Mouse (Mus musculus) splenic B cell, adult 2 months (primary cell): ENCODE measurements around the gene Wbp11.

Source experiments
- DNase-seq: peaks from one replicate; pipeline ENCODE4 v3.0.0-alpha.2; 2011; ENCODE audit warnings: low read depth, low spot score
- H3K27me3 ChIP-seq: 2 replicates; pipeline ENCODE4 v1.6.1; 2012; ENCODE audit warnings: mild to moderate bottlenecking, low read length, moderate library complexity, mixed read lengths; ENCODE audit not compliant: control insufficient read depth, poor library complexity, insufficient read depth, severe bottlenecking
- H3K36me3 ChIP-seq: 2 replicates; pipeline ENCODE4 v1.6.1; 2012; ENCODE audit warnings: mild to moderate bottlenecking, low read length, moderate library complexity, mixed read lengths; ENCODE audit not compliant: control insufficient read depth, poor library complexity, insufficient read depth, severe bottlenecking

Gene Wbp11

DNA sequence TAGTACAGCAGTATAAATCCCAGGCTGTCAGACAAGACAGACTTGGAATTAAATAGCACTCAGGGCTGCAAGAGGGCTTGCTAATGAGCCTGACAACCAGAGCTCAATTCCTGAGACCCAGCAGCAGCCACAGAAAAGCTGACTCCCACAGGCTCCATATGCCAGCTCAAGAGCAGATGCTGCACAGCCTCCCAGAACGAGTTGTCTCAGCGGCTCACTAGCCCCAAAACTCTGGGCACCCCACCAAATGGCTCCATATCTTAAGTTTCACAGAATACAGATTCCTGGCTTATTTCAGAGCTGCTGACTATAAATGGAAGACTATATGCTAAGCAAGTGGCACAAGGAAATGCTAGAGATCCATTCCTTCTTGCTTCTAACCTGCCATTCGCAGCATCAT, 10.5 kb downstream of the Wbp11 start:
- Histone ChIP-seq H3K36me3 (peaks cover 19% of the 10 kb centered on the region), H3K27me3 (no peaks in the 10 kb centered on the region)
- DNase-seq, result no peak

DNA sequence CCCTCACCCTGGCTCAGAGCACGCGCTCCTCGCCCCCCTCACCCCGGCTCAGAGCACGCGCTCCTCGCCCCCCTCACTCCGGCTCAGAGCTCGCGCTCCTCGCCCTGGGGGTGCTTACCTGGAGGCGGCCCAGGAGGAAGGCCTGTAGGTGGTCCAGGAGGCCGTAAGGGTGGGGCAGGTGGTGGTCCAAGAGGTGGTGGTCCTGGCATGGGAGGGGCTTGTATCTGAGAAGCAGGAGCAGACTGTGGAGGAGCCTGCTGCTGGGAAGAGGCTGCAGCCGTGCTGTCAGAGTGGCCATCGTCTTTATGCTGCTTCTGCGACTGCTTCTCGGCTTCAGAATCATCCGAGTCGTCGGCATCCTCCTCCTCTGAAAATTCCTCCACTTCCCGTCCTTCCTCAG, 11.2 kb downstream of the Wbp11 start:
- no peak for DNase-seq
- Histone ChIP-seq H3K27me3 (no peaks in the 10 kb centered on the region), H3K36me3 (peaks cover 17% of the 10 kb centered on the region)

GRCm38 (mm10) chr6:136815381-136815780, 12.7 kb downstream of the Wbp11 start:
- DNase-seq, result no peak
- Histone ChIP-seq H3K36me3 (peaks cover 15% of the 10 kb centered on the region), H3K27me3 (no peaks in the 10 kb centered on the region)

GRCm38 (mm10) chr6:136813117-136813516, 14.9 kb downstream of the Wbp11 start:
- Histone ChIP-seq H3K36me3 (peaks cover 12% of the 10 kb centered on the region), H3K27me3 (no peaks in the 10 kb centered on the region)
- no peak for DNase-seq

DNA sequence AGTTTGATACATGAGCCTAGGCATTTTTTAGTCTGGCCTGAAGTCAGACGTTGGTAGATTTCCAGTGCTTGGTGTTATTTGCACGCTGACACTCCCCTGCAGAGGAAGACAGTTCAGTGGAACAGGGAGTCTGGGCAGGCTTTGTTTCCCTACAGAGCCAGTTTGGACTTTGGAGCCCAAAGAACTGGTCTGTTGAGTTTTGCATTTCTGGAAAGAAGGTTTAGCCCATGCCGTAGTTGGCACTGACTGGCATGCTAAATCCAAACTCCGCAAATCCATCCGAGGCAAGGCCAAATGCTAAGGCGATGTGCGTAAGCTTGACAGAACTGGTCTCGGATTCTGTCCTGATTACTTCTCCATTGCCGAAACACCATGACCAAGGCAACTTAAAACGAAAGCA, 16.8 kb downstream of the Wbp11 start:
- no peaks in the 10 kb centered on the region for H3K27me3 ChIP-seq
- peaks cover 3% of the 10 kb centered on the region for H3K36me3 ChIP-seq

GRCm38 (mm10) chr6:136809673-136810072, 18.4 kb downstream of the Wbp11 start:
- DNase-seq, result no peak
- Histone ChIP-seq H3K36me3 (peaks cover 2% of the 10 kb centered on the region), H3K27me3 (no peaks in the 10 kb centered on the region)

More for the DNA sequence above, 16.8 kb downstream of the Wbp11 start:
- no peak for DNase-seq

DNA sequence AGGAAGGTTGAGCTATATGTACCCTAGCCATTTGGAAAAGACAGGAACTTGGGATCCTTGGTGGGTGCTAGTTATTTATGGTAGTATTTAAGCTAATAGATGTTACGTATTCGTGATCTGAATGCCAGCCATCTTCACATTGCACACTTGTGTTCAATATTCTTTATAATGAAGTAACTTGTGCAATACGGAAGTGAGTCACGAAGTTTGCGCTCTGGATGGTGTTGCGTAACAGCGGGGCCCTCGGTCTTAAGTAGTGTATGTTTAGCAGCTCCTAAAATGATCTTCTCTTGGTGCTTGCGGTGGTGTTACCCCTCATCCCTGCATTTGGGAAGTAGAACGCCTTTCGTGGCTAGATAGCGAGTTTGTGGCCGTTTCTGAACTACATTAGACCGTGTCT, 19.0 kb downstream of the Wbp11 start:
- peak; percentile 69 for DNase-seq
- no peaks in the 10 kb centered on the region; the same call in 1 of the 2 replicates for H3K36me3 ChIP-seq
- no peaks in the 10 kb centered on the region for H3K27me3 ChIP-seq

DNA sequence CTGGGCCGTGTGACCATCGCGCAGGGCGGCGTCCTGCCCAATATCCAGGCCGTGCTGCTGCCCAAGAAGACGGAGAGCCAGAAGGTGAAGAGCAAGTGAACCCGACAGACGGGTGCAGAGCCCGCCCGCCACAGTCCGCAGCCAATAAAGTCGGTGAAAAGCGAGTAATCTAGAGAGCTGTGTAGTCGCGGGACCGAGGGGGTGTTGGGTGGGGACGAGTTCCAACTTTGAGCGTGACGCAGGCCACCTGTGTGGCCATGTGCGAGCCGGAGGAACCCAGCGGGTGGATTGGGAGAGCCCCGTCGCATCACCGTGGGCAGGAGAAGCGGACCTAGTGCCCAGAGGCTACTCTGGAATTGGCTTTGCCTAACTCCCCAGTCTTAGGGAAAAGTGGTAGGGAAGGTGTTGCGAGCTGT, 19.4 kb downstream of the Wbp11 start:
- Histone ChIP-seq H3K27me3 (no peaks in the 10 kb centered on the region), H3K36me3 (no peaks in the 10 kb centered on the region; the same call in 1 of the 2 replicates)
- DNase-seq, result peak; percentile 55

DNA sequence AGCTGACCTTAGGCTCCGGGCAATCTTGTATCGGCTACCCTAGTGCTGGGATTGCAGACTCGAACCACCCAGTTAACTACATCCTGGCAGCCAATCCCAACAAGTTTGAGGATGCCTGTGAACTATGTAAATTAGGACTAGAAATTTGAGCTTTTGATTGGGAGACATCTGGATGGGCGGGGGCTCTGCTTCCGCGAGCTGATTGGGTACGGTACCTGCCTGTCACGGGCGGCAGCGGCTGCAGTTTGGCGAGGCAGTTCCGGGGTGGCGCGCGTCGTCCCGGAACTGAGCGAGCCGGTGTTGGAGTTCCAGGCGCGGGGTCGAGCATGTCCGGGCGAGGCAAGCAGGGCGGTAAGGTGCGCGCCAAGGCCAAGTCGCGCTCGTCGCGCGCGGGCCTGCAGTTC, 20.0 kb downstream of the Wbp11 start, which contains the start of gene H2afj:
Gene H2afj (plus strand): TSS at position 231 of the 404 bp plus-strand sequence.
- peak; percentile 98 for DNase-seq
- Histone ChIP-seq H3K27me3 (no peaks in the 10 kb centered on the region), H3K36me3 (no peaks in the 10 kb centered on the region; the same call in 1 of the 2 replicates)

DNA sequence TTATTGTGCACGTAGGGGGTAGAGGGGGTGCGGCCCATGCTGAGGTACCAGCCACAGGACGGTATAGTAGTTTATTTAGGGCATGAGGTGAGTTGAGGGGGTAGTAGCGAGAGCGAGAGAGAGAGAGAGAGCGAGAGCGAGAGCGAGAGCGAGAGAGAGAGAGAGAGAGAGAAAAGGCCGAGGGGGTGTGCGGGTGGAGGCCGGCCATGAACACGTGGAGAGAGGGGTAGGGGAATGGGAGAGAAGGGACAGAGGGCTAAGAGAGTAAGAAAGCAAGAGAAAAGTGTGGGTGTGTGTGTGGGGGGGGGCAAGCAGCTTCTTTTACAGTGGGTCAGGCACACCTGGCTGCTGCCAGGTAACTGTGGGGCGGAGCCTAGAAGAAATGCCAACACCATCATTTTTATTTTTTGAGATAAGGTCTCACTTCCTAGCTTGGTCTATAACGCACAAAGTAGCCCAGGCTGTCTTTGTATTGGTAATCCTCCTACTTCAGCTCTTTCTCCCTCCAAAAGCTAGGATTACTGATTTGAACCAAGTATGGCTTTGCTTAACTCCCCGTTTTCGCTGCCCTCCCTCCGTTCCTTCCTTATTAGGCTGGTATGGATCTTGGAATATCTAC, 20.5 kb downstream of the Wbp11 start:
- no peak for DNase-seq
- H3K27me3 ChIP-seq, result no peaks in the 10 kb centered on the region
- no peaks in the 10 kb centered on the region for H3K36me3 ChIP-seq

DNA sequence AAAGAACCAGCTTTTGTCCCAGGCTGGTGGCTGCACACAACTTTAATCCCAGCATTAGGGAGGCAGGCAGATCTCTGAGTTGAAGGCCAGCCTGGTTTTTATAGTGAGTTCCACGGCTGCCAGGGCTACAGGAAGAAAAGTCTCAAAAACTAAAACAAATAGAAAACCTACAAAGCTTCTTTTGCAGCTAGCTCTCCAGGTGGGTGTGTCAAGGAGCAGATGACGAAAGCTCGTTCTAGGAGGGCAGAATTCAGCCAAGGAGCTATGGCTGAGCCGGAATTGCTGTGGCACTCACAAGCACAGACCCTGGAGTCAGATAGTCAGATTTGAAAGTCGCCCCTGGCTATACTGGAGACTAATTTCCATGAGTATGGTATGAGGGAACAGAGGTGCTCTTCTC, 21.2 kb downstream of the Wbp11 start:
- DNase-seq, result no peak
- Histone ChIP-seq H3K36me3 (no peaks in the 10 kb centered on the region), H3K27me3 (no peaks in the 10 kb centered on the region)

DNA sequence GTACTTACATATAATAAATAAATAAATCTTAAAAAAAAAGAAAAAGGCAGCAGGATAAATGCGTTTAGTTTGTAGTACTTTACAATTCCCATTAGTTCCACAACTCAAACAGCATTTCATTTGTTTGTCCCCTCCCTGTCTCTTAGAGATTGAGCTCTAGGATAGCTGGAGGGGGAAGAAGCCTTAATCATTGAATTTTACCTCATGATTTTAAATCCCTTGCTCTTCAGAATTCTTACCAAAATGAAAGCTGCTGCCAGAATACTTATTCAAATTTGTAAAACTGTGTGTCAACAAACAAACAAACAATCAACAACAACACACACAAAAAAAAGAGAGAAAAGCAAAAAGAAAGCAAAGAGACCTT, 22.6 kb downstream of the Wbp11 start:
- H3K36me3 ChIP-seq, result no peaks in the 10 kb centered on the region
- no peak for DNase-seq
- no peaks in the 10 kb centered on the region for H3K27me3 ChIP-seq

- no peaks in the 10 kb centered on the region for H3K27me3 ChIP-seq
- no peaks in the 10 kb centered on the region for H3K36me3 ChIP-seq
- DNase-seq, result peak; percentile 38
These were observed 23.2 kb downstream of the Wbp11 start for GRCm38 (mm10) chr6:136804705-136805408.

GRCm38 (mm10) chr6:136803739-136804633, 24.0 kb downstream of the Wbp11 start, which contains the start of gene Hist4h4:
Gene Hist4h4, minus strand, starts transcription at chr6:136804415.
- H3K36me3 ChIP-seq, result no peaks in the 10 kb centered on the region
- peak; percentile 93 for DNase-seq
- no peaks in the 10 kb centered on the region for H3K27me3 ChIP-seq
